Mouse (Mus musculus): Measurements from ENCODE around the gene Prss57. TPM values are rescaled to one million over a fixed set of nuclear protein-coding genes. Genes with fewer than 3 reads are reported as not detected.
"Not testable (repeated sequence)": the region's sequence is repeated elsewhere in the genome, so short reads cannot be mapped to it uniquely, and the experiment has no call there.

Prss57 gene
- polyA plus RNA-seq, 1 experiment from 2014 or later = 0.24 TPM

GRCm38 (mm10) chr10:79767372-79768244 is 23.2 kb downstream of the Prss57 start:
- Histone ChIP-seq H3K36me3 (no peaks in the 10 kb centered on the region), H3K27me3 (replicated peaks) (0 out of 2 replicates have a peak, but pooled peaks cover 5% of the 10 kb centered on the region), H3K4me3 (peak overlapping the region; percentile 89), H3K9ac (peak overlapping the region; percentile 64), H3K4me2 (peak overlapping the region; percentile 81), H3K9me3 (replicated peaks) (0 out of 2 replicates have a peak, but pooled peaks cover 5% of the 10 kb centered on the region), H3K27ac (ENCODE audit: poor library complexity, severe bottlenecking) (peak overlapping the region; percentile 85), H3K4me1 (replicated peaks) (peaks cover 39% of the 10 kb centered on the region)
- ATAC-seq (ENCODE audit: insufficient number of reproducible peaks, low FRiP score) = peak; percentile 75
- 10% methylated on average over 40 of the region's 40 CpGs for WGBS

- Histone ChIP-seq H3K9ac (peak within 1 kb of the TSS; percentile 94), H3K4me1 (replicated peaks) (peaks cover 39% of the 10 kb centered on the region), H3K27ac (ENCODE audit: poor library complexity, severe bottlenecking) (peak within 1 kb of the TSS; percentile 91), H3K4me3 (peak within 1 kb of the TSS; percentile 89), H3K4me2 (peak within 1 kb of the TSS; percentile 81), H3K9me3 (replicated peaks) (no peaks in the 10 kb centered on the region), H3K36me3 (peaks cover 8% of the 10 kb centered on the region), H3K27me3 (replicated peaks) (0 out of 2 replicates have a peak, but pooled peaks cover 5% of the 10 kb centered on the region)
- ATAC-seq (ENCODE audit: insufficient number of reproducible peaks, low FRiP score) = peak; percentile 94
- WGBS = under 1% methylated on average over 99 of the region's 101 CpGs
Observed at GRCm38 (mm10) chr10:79766508-79767325, 24.0 kb downstream of the Prss57 start, which contains the start of gene Rnf126. TSS of gene Rnf126 (minus strand) at chr10:79766952.

GRCm38 (mm10) chr10:79766001-79766507 is 24.7 kb downstream of the Prss57 start:
- H3K9me3 ChIP-seq (replicated peaks) = no peaks in the 10 kb centered on the region
- H3K36me3 ChIP-seq = peaks cover 15% of the 10 kb centered on the region
- 7% methylated on average over 16 of the region's 16 CpGs for WGBS
- peaks cover 39% of the 10 kb centered on the region for H3K4me1 ChIP-seq (replicated peaks)
- H3K27ac ChIP-seq (ENCODE audit: poor library complexity, severe bottlenecking) = peak overlapping the region; percentile 91
- no peak for ATAC-seq (ENCODE audit: insufficient number of reproducible peaks, low FRiP score)
- H3K4me2 ChIP-seq = peak overlapping the region; percentile 81
- H3K9ac ChIP-seq = peak overlapping the region; percentile 94
- H3K27me3 ChIP-seq (replicated peaks) = 0 out of 2 replicates have a peak, but pooled peaks cover 5% of the 10 kb centered on the region
- H3K4me3 ChIP-seq = peak overlapping the region; percentile 89

- peak overlapping the region; percentile 89 for H3K4me3 ChIP-seq
- H3K36me3 ChIP-seq = peaks cover 22% of the 10 kb centered on the region
- no peak overlapping the region for H3K27ac ChIP-seq (ENCODE audit: poor library complexity, severe bottlenecking)
- WGBS = 82% methylated on average over 2 of the region's 2 CpGs
- H3K4me1 ChIP-seq (replicated peaks) = peaks cover 39% of the 10 kb centered on the region
- H3K27me3 ChIP-seq (replicated peaks) = 0 out of 2 replicates have a peak, but pooled peaks cover under 1% of the 10 kb centered on the region
- no peaks in the 10 kb centered on the region for H3K9me3 ChIP-seq (replicated peaks)
- ATAC-seq (ENCODE audit: insufficient number of reproducible peaks, low FRiP score) = no peak
- H3K4me2 ChIP-seq = peak overlapping the region; percentile 81
- peak overlapping the region; percentile 94; the same call in 1 of the 2 replicates for H3K9ac ChIP-seq
Observed at GRCm38 (mm10) chr10:79765228-79765745, 25.5 kb downstream of the Prss57 start.

- H3K27me3 ChIP-seq (replicated peaks) = no peaks in the 10 kb centered on the region
- no peak overlapping the region for H3K27ac ChIP-seq (ENCODE audit: poor library complexity, severe bottlenecking)
- 81% methylated on average over 7 of the region's 7 CpGs for WGBS
- no peak for ATAC-seq (ENCODE audit: insufficient number of reproducible peaks, low FRiP score)
- H3K4me3 ChIP-seq = no peak overlapping the region
- H3K9ac ChIP-seq = peak overlapping the region; percentile 49; the same call in 1 of the 2 replicates
- H3K9me3 ChIP-seq (replicated peaks) = no peaks in the 10 kb centered on the region
- H3K4me2 ChIP-seq = no peak overlapping the region
- peaks cover 39% of the 10 kb centered on the region for H3K4me1 ChIP-seq (replicated peaks)
- H3K36me3 ChIP-seq = peaks cover 31% of the 10 kb centered on the region
Observed at GRCm38 (mm10) chr10:79764234-79764633, 26.5 kb downstream of the Prss57 start.

GRCm38 (mm10) chr10:79762875-79763274 is 27.9 kb downstream of the Prss57 start:
- 0 out of 2 replicates have a peak overlapping the region, but pooled peaks have one; percentile 7 for H3K9ac ChIP-seq
- H3K36me3 ChIP-seq = peaks cover 44% of the 10 kb centered on the region
- no peak overlapping the region for H3K4me3 ChIP-seq

GRCm38 (mm10) chr10:79760603-79761143 is 30.1 kb downstream of the Prss57 start:
- 0 out of 2 replicates have a peak, but pooled peaks cover 5% of the 10 kb centered on the region for H3K27me3 ChIP-seq (replicated peaks)
- H3K27ac ChIP-seq (ENCODE audit: poor library complexity, severe bottlenecking) = no peak overlapping the region
- H3K9ac ChIP-seq = no peak overlapping the region
- H3K4me1 ChIP-seq (replicated peaks) = peaks cover 28% of the 10 kb centered on the region
- no peaks in the 10 kb centered on the region for H3K9me3 ChIP-seq (replicated peaks)
- no peak for ATAC-seq (ENCODE audit: insufficient number of reproducible peaks, low FRiP score)
- H3K4me3 ChIP-seq = no peak overlapping the region
- H3K4me2 ChIP-seq = no peak overlapping the region
- 91% methylated on average over 11 of the region's 11 CpGs for WGBS
- peaks cover 64% of the 10 kb centered on the region for H3K36me3 ChIP-seq

More at GRCm38 (mm10) chr10:79762875-79763274, 27.9 kb downstream of the Prss57 start:
- H3K27ac ChIP-seq (ENCODE audit: poor library complexity, severe bottlenecking) = no peak overlapping the region
- H3K4me2 ChIP-seq = no peak overlapping the region
- no peak for ATAC-seq (ENCODE audit: insufficient number of reproducible peaks, low FRiP score)
- peaks cover 35% of the 10 kb centered on the region for H3K4me1 ChIP-seq (replicated peaks)
- 87% methylated on average over 3 of the region's 3 CpGs for WGBS
- H3K9me3 ChIP-seq (replicated peaks) = no peaks in the 10 kb centered on the region
- no peaks in the 10 kb centered on the region for H3K27me3 ChIP-seq (replicated peaks)

GRCm38 (mm10) chr10:79759675-79760074 is 31.1 kb downstream of the Prss57 start:
- 90% methylated on average over 1 of the region's 1 CpGs for WGBS
- not testable (repeated sequence) for ATAC-seq (ENCODE audit: insufficient number of reproducible peaks, low FRiP score); H3K9me3 ChIP-seq (replicated peaks); H3K27me3 ChIP-seq (replicated peaks); H3K9ac ChIP-seq; H3K4me2 ChIP-seq; H3K4me3 ChIP-seq; H3K27ac ChIP-seq (ENCODE audit: poor library complexity, severe bottlenecking)
- H3K4me1 ChIP-seq (replicated peaks) = peaks cover 26% of the 10 kb centered on the region
- peaks cover 64% of the 10 kb centered on the region for H3K36me3 ChIP-seq

GRCm38 (mm10) chr10:79756660-79757059 is 34.1 kb downstream of the Prss57 start:
- peaks cover 56% of the 10 kb centered on the region for H3K36me3 ChIP-seq

GRCm38 (mm10) chr10:79755854-79756253 is 34.9 kb downstream of the Prss57 start:
- Histone ChIP-seq H3K4me3 (no peak overlapping the region), H3K36me3 (peaks cover 48% of the 10 kb centered on the region), H3K27me3 (replicated peaks) (0 out of 2 replicates have a peak, but pooled peaks cover 10% of the 10 kb centered on the region), H3K4me2 (no peak overlapping the region), H3K27ac (ENCODE audit: poor library complexity, severe bottlenecking) (no peak overlapping the region), H3K9ac (no peak overlapping the region), H3K4me1 (replicated peaks) (peaks cover 8% of the 10 kb centered on the region), H3K9me3 (replicated peaks) (no peaks in the 10 kb centered on the region)
- WGBS = 85% methylated on average over 3 of the region's 3 CpGs
- ATAC-seq (ENCODE audit: insufficient number of reproducible peaks, low FRiP score) = no peak

More at GRCm38 (mm10) chr10:79756660-79757059, 34.1 kb downstream of the Prss57 start:
- Histone ChIP-seq H3K4me3 (no peak overlapping the region), H3K27me3 (replicated peaks) (0 out of 2 replicates have a peak, but pooled peaks cover 10% of the 10 kb centered on the region), H3K27ac (ENCODE audit: poor library complexity, severe bottlenecking) (no peak overlapping the region), H3K9me3 (replicated peaks) (no peaks in the 10 kb centered on the region), H3K4me2 (no peak overlapping the region), H3K4me1 (replicated peaks) (peaks cover 8% of the 10 kb centered on the region), H3K9ac (no peak overlapping the region)
- no peak for ATAC-seq (ENCODE audit: insufficient number of reproducible peaks, low FRiP score)
- 86% methylated on average over 24 of the region's 24 CpGs for WGBS

Data from heart, embryonic 12.5 days (tissue).